Mouse (Mus musculus): ENCODE results near the gene Ntm. TPM values are rescaled to one million over a fixed set of nuclear protein-coding genes. Genes with fewer than 3 reads are reported as not detected.

Gene Ntm
- polyA plus RNA-seq, 1 experiment from 2014 or later, result 0.76 TPM

- Histone ChIP-seq H3K9ac (replicated peaks; ENCODE audit: low read depth) (no peak overlapping the region), H3K4me2 (replicated peaks; ENCODE audit: low read depth, low read length) (no peak overlapping the region), H3K27ac (ENCODE audit: low read length) (no peak overlapping the region), H3K9me3 (ENCODE audit: low read length) (no peaks in the 10 kb centered on the region), H3K27me3 (replicated peaks; ENCODE audit: insufficient read depth, low read length) (no peaks in the 10 kb centered on the region), H3K4me3 (ENCODE audit: low read depth, low read length) (no peak overlapping the region), H3K4me1 (ENCODE audit: insufficient read depth, low read depth, low read length) (no peaks in the 10 kb centered on the region), H3K36me3 (ENCODE audit: insufficient read depth, low read length) (no peaks in the 10 kb centered on the region)
- TF ChIP-seq EP300 (IDR thresholded peaks at IDR 0.05) (no peak), CTCF (IDR thresholded peaks at IDR 0.05) (no peak)
- 40% methylated on average over 2 of the region's 2 CpGs for WGBS
- DNase-seq (ENCODE audit: low spot score) (no peak), ATAC-seq (no peak)
These were observed 246.1 kb downstream of the Ntm start for GRCm38 (mm10) chr9:29716795-29717194.

DNA sequence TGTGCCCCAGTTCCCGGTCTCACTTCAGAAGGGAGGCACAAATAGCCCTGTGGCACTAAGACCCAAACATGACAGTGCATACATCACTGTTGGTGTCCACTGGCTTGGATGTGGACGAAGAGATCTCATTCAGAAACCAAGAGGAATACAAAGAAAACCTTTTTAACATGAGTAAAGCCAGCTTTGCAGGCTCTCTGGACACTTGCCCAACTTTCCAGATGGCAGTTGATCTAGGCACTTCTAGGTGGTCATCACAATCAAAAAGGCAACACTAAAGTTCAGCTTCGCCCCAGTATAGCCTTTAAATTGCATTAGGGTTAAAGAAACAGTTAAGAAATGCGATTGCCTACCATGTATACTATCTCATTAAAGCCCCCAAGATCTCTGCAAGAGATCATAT, 264.7 kb downstream of the Ntm start:
- H3K9me3 ChIP-seq (ENCODE audit: low read length), result no peaks in the 10 kb centered on the region
- no peak for ATAC-seq
- no peak overlapping the region for H3K9ac ChIP-seq (replicated peaks; ENCODE audit: low read depth)
- no peaks in the 10 kb centered on the region for H3K27me3 ChIP-seq (replicated peaks; ENCODE audit: insufficient read depth, low read length)
- WGBS, result 80% methylated on average over 4 of the region's 4 CpGs
- TF ChIP-seq EP300 (IDR thresholded peaks at IDR 0.05), result no peak
- no peak for TF ChIP-seq CTCF (IDR thresholded peaks at IDR 0.05)
- H3K4me3 ChIP-seq (ENCODE audit: low read depth, low read length), result no peak overlapping the region
- H3K27ac ChIP-seq (ENCODE audit: low read length), result no peak overlapping the region
- no peaks in the 10 kb centered on the region for H3K4me1 ChIP-seq (ENCODE audit: insufficient read depth, low read depth, low read length)
- no peak for DNase-seq (ENCODE audit: low spot score)
- no peaks in the 10 kb centered on the region for H3K36me3 ChIP-seq (ENCODE audit: insufficient read depth, low read length)
- H3K4me2 ChIP-seq (replicated peaks; ENCODE audit: low read depth, low read length), result no peak overlapping the region

DNA sequence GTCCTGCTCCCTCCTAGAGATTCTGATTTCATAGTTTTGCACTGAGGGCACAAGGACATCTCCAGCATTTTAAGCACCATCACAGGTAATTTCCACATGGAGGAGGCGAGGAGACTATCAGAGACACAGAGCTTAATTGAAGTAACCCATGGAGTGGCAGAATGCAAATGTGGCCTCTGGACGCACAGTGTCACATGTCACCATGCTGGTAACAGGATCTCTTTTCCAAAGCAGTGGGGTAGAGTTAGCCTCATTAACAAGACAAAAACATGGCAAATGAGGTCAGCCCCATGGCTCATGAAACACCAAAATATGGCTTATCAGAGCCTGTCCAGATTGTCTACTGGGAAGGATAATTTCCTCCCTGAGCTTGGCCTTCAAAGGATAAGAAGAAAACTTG, 268.8 kb downstream of the Ntm start:
- Histone ChIP-seq H3K4me1 (ENCODE audit: insufficient read depth, low read depth, low read length) (no peaks in the 10 kb centered on the region), H3K4me3 (ENCODE audit: low read depth, low read length) (no peak overlapping the region), H3K27ac (ENCODE audit: low read length) (no peak overlapping the region), H3K36me3 (ENCODE audit: insufficient read depth, low read length) (no peaks in the 10 kb centered on the region), H3K9me3 (ENCODE audit: low read length) (no peaks in the 10 kb centered on the region), H3K4me2 (replicated peaks; ENCODE audit: low read depth, low read length) (no peak overlapping the region), H3K27me3 (replicated peaks; ENCODE audit: insufficient read depth, low read length) (no peaks in the 10 kb centered on the region), H3K9ac (replicated peaks; ENCODE audit: low read depth) (no peak overlapping the region)
- DNase-seq (ENCODE audit: low spot score) (no peak), ATAC-seq (no peak)
- 62% methylated on average over 2 of the region's 2 CpGs for WGBS
- no peak for TF ChIP-seq EP300 (IDR thresholded peaks at IDR 0.05)
- no peak for TF ChIP-seq CTCF (IDR thresholded peaks at IDR 0.05)

DNA sequence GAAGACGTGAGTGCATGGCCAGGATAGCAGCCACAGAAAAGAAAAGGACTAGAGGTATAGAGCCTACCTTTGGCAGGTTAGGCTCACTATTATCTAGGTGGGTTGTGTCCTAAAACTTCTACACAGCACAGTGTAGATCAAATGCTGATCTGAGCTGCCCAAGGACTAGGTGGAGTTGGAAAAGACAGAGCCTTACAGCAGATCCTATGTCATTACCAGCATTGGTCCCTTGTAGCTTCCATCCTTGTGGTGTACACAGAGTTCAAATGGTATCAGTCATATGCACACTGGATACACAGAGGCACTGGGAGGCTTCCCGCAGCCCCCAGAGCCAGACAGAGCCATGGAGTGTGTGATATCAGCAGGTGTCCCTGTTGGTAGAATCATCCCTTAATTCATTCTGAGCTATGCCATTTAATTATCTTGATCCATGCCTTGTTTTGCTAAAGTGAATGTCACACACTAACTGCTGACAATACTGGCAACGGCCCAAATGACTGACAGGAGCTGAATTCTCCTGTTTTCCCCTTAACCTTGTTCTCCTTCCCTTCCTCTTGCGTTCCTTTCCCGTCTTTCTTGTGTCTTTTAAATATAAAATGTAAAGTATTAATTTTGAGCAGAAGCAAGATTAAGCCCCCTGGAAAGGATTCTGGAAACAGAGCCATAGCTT, 271.6 kb downstream of the Ntm start:
- Histone ChIP-seq H3K9me3 (ENCODE audit: low read length) (no peaks in the 10 kb centered on the region), H3K9ac (replicated peaks; ENCODE audit: low read depth) (no peak overlapping the region), H3K27ac (ENCODE audit: low read length) (no peak overlapping the region), H3K36me3 (ENCODE audit: insufficient read depth, low read length) (no peaks in the 10 kb centered on the region), H3K4me2 (replicated peaks; ENCODE audit: low read depth, low read length) (no peak overlapping the region), H3K4me3 (ENCODE audit: low read depth, low read length) (no peak overlapping the region), H3K27me3 (replicated peaks; ENCODE audit: insufficient read depth, low read length) (no peaks in the 10 kb centered on the region), H3K4me1 (ENCODE audit: insufficient read depth, low read depth, low read length) (no peaks in the 10 kb centered on the region)
- ATAC-seq (no peak), DNase-seq (ENCODE audit: low spot score) (no peak)
- TF ChIP-seq EP300 (IDR thresholded peaks at IDR 0.05) (no peak), CTCF (IDR thresholded peaks at IDR 0.05) (no peak)
- WGBS, result 78% methylated on average over 5 of the region's 5 CpGs

DNA sequence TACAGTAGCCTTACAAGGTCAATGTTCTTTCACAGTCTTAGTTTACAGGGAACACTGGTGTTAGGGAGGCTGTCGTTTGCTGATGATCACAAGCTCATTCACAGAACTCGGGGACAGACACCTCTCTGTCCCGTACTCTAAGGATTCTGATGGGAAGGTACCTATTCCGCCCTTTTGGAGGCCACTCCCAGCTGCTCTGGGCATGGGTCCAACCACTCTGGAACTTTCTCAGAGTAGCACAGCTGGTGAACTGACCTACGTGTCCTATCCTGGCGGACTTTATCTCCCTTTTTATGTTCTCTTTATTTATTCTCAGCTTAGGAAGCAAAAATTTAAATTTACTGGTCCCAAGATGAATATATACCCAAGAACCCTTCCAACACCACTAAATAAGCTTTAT, 280.7 kb downstream of the Ntm start:
- no peak for DNase-seq (ENCODE audit: low spot score)
- H3K27ac ChIP-seq (ENCODE audit: low read length), result no peak overlapping the region
- no peak overlapping the region for H3K4me2 ChIP-seq (replicated peaks; ENCODE audit: low read depth, low read length)
- no peaks in the 10 kb centered on the region for H3K9me3 ChIP-seq (ENCODE audit: low read length)
- H3K4me3 ChIP-seq (ENCODE audit: low read depth, low read length), result no peak overlapping the region
- 54% methylated on average over 6 of the region's 6 CpGs for WGBS
- H3K4me1 ChIP-seq (ENCODE audit: insufficient read depth, low read depth, low read length), result no peaks in the 10 kb centered on the region
- no peaks in the 10 kb centered on the region for H3K36me3 ChIP-seq (ENCODE audit: insufficient read depth, low read length)
- H3K9ac ChIP-seq (replicated peaks; ENCODE audit: low read depth), result no peak overlapping the region
- TF ChIP-seq EP300 (IDR thresholded peaks at IDR 0.05) (no peak), CTCF (IDR thresholded peaks at IDR 0.05) (no peak)
- no peaks in the 10 kb centered on the region for H3K27me3 ChIP-seq (replicated peaks; ENCODE audit: insufficient read depth, low read length)
- ATAC-seq, result no peak

DNA sequence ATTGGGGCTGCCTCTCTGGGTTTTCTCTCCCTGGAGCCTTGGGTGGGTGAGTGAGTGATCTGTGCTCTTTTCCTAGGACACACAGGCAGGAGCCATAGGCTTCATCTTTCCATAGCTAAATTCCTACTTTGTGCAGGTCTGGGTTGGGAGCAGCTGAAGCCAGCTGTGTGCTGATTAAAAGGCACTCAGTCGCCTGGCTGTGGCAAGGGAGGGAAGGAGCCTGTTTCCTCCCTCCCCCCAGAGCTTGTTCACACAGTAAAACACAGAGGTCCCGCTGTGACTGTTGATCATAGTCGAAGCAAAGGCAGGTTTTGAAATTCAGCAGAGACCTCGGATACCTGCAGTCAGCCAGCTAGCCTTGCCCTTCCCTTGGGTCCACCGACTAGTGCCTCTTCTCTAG, 282.3 kb downstream of the Ntm start:
- no peaks in the 10 kb centered on the region for H3K9me3 ChIP-seq (ENCODE audit: low read length)
- no peaks in the 10 kb centered on the region for H3K4me1 ChIP-seq (ENCODE audit: insufficient read depth, low read depth, low read length)
- TF ChIP-seq EP300 (IDR thresholded peaks at IDR 0.05) (no peak), CTCF (IDR thresholded peaks at IDR 0.05) (no peak)
- 15% methylated on average over 5 of the region's 5 CpGs for WGBS
- no peak overlapping the region for H3K4me2 ChIP-seq (replicated peaks; ENCODE audit: low read depth, low read length)
- no peak overlapping the region for H3K27ac ChIP-seq (ENCODE audit: low read length)
- ATAC-seq (no peak), DNase-seq (ENCODE audit: low spot score) (no peak)
- H3K27me3 ChIP-seq (replicated peaks; ENCODE audit: insufficient read depth, low read length), result no peaks in the 10 kb centered on the region
- H3K36me3 ChIP-seq (ENCODE audit: insufficient read depth, low read length), result no peaks in the 10 kb centered on the region
- no peak overlapping the region for H3K4me3 ChIP-seq (ENCODE audit: low read depth, low read length)
- no peak overlapping the region for H3K9ac ChIP-seq (replicated peaks; ENCODE audit: low read depth)

DNA sequence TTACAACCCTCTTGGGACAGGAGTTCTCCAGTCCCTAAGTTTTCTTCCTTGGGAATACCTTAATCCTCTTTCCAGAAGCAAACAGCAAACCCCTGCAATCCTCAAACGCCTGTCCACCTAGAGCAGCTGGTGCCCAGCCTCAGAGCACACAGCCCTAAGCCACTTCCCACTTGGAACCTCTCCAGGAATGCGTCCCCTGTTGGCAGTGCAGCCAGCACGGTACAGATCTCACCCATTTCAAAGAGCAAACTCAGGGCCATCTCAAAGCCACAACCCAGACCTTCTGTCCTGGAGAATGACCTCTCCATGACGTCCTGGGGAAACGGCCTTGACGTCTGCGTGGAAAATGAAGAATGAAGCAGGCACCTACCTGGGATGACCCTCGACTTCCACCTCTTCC, 289.0 kb downstream of the Ntm start:
- no peak overlapping the region for H3K27ac ChIP-seq (ENCODE audit: low read length)
- peak; percentile 58 for TF ChIP-seq CTCF (IDR thresholded peaks at IDR 0.05)
- TF ChIP-seq EP300 (IDR thresholded peaks at IDR 0.05), result no peak
- H3K36me3 ChIP-seq (ENCODE audit: insufficient read depth, low read length), result no peaks in the 10 kb centered on the region
- no peak overlapping the region for H3K9ac ChIP-seq (replicated peaks; ENCODE audit: low read depth)
- H3K9me3 ChIP-seq (ENCODE audit: low read length), result no peaks in the 10 kb centered on the region
- 36% methylated on average over 8 of the region's 8 CpGs for WGBS
- ATAC-seq (no peak), DNase-seq (ENCODE audit: low spot score) (peak; percentile 19)
- no peaks in the 10 kb centered on the region for H3K27me3 ChIP-seq (replicated peaks; ENCODE audit: insufficient read depth, low read length)
- no peak overlapping the region for H3K4me2 ChIP-seq (replicated peaks; ENCODE audit: low read depth, low read length)
- no peak overlapping the region for H3K4me3 ChIP-seq (ENCODE audit: low read depth, low read length)
- H3K4me1 ChIP-seq (ENCODE audit: insufficient read depth, low read depth, low read length), result no peaks in the 10 kb centered on the region
